Mouse (Mus musculus): Measurements from ENCODE around the gene Fam173a. TPM values are rescaled to one million over a fixed set of nuclear protein-coding genes. Genes with fewer than 3 reads are reported as not detected.
A peak's percentile ranks its signal among the peaks of the same experiment; 100 is the strongest.
"Not testable (repeated sequence)": the region's sequence is repeated elsewhere in the genome, so short reads cannot be mapped to it uniquely, and the experiment has no call there.

Fam173a gene
- total RNA-seq, 4 experiments from 2014 or later = 40.7 to 49.9 (median 44.9) TPM

GRCm38 (mm10) chr17:25828712-25829557, 36.2 kb upstream of the Fam173a start, which contains the start of gene Jmjd8:
Gene Jmjd8, plus strand, starts transcription at chr17:25828867.
- DNase-seq (ENCODE audit: low spot score) = peak; percentile 76

GRCm38 (mm10) chr17:25828223-25828594, 35.5 kb upstream of the Fam173a start:
- DNase-seq (ENCODE audit: low spot score) = no peak

GRCm38 (mm10) chr17:25827546-25828222, 35.0 kb upstream of the Fam173a start:
- no peak for DNase-seq (ENCODE audit: low spot score)

- no peak for DNase-seq (ENCODE audit: low spot score)
Measured at GRCm38 (mm10) chr17:25827011-25827410, 34.3 kb upstream of the Fam173a start.

GRCm38 (mm10) chr17:25825984-25826570, 33.4 kb upstream of the Fam173a start:
- no peak for DNase-seq (ENCODE audit: low spot score)

GRCm38 (mm10) chr17:25825311-25825710, 32.6 kb upstream of the Fam173a start:
- no peak for DNase-seq (ENCODE audit: low spot score)

- no peak for DNase-seq (ENCODE audit: low spot score)
Measured at GRCm38 (mm10) chr17:25824362-25825142, 31.9 kb upstream of the Fam173a start.

GRCm38 (mm10) chr17:25823452-25823851, 30.8 kb upstream of the Fam173a start, which contains the start of gene Wdr24:
Gene Wdr24, plus strand, starts transcription at chr17:25823627.
- peak; percentile 84 for DNase-seq (ENCODE audit: low spot score)

- DNase-seq (ENCODE audit: low spot score) = no peak
Measured at GRCm38 (mm10) chr17:25818851-25819780, 26.4 kb upstream of the Fam173a start.

GRCm38 (mm10) chr17:25817662-25818061, 25.0 kb upstream of the Fam173a start:
- DNase-seq (ENCODE audit: low spot score) = no peak

- DNase-seq (ENCODE audit: low spot score) = no peak
Measured at GRCm38 (mm10) chr17:25813471-25813870, 20.8 kb upstream of the Fam173a start.

- DNase-seq (ENCODE audit: low spot score) = no peak
Measured at GRCm38 (mm10) chr17:25810890-25811289, 18.2 kb upstream of the Fam173a start.

GRCm38 (mm10) chr17:25809606-25810340, 17.1 kb upstream of the Fam173a start:
- no peak for DNase-seq (ENCODE audit: low spot score)

GRCm38 (mm10) chr17:25808789-25809605, 16.3 kb upstream of the Fam173a start, which contains the start of gene Fbxl16:
Gene Fbxl16, plus strand, starts transcription at chr17:25809085.
- DNase-seq (ENCODE audit: low spot score) = no peak

GRCm38 (mm10) chr17:25808028-25808427, 15.3 kb upstream of the Fam173a start:
- DNase-seq (ENCODE audit: low spot score) = no peak

- DNase-seq (ENCODE audit: low spot score) = not testable (repeated sequence)
Measured at GRCm38 (mm10) chr17:25807452-25807851, 14.8 kb upstream of the Fam173a start.

GRCm38 (mm10) chr17:25806507-25806906, 13.8 kb upstream of the Fam173a start:
- no peak for DNase-seq (ENCODE audit: low spot score)

- peak; percentile 47 for DNase-seq (ENCODE audit: low spot score)
Measured at GRCm38 (mm10) chr17:25802825-25803517, 10.3 kb upstream of the Fam173a start.
